Mouse (Mus musculus) lung, adult 2 months (tissue): Measurements from ENCODE around the gene Adamts9.

Experiments
- CTCF ChIP-seq: fragments of 200-500 bp; IDR thresholded peaks from 2 replicates; pipeline ENCODE4 v1.5.1; 2011; ENCODE audit warnings: mild to moderate bottlenecking, low read length, control low read depth; ENCODE audit not compliant: insufficient read depth
- POLR2A ChIP-seq: fragments of 200-500 bp; IDR thresholded peaks from 2 replicates; pipeline ENCODE4 v1.6.1; 2011; ENCODE audit warnings: low read depth, mild to moderate bottlenecking, control low read depth, low read length, borderline replicate concordance; ENCODE audit errors: extremely low read depth

DNA sequence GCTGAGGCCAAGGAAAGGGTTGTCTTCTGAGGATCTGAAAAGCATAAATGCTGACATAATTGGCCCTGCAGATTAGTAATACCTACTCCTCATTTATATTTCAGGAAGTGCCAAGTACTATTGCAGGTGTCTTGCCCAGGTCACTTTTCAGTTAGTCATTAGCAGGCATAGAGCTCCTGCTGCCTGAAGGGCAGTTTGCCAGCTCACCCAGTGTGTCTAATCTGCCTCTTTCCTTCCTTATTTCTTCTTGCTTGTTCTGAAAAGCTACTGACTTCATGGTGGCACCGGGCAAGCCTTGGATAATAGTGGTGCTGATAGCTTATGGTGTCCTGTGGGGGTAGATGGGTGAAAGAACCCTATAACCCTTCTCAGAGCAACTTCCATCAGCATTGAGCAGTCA lies 206.2 kb downstream of the Adamts9 start:
- no peak for TF ChIP-seq CTCF
- no peak for TF ChIP-seq POLR2A
